Mouse (Mus musculus) forebrain, embryonic 15.5 days (tissue): ENCODE measurements at regions not wholly inside any gene's neighbourhood (a gene's known extent, or its start where the extent isn't known, plus 50 kb on each side); places are given as distances from the start of the nearest gene placed in this dataset.
A peak's percentile ranks its signal among the peaks of the same experiment; 100 is the strongest.

Experiments used
- ATAC-seq: fragments of 200-750 bp; cut with Nextera tagmentation; replicated peaks from 2 replicates; pipeline ENCODE4 v1.8.0; 2017; ENCODE audit warnings: mild to moderate bottlenecking, moderate TSS enrichment, moderate library complexity
- H3K27ac ChIP-seq: fragments of 300-500 bp; sonication (generic); replicated peaks from 2 replicates; pipeline ENCODE4 v1.5.1; 2015; ENCODE audit warnings: mild to moderate bottlenecking, inconsistent platforms
- H3K27me3 ChIP-seq: fragments of 300-500 bp; sonication (generic); 2 replicates; pipeline ENCODE4 v1.6.1; 2015; ENCODE audit warnings: inconsistent platforms
- H3K36me3 ChIP-seq: fragments of 300-500 bp; sonication (generic); 2 replicates; pipeline ENCODE4 v1.6.1; 2015; ENCODE audit warnings: mild to moderate bottlenecking, inconsistent platforms
- H3K4me1 ChIP-seq: fragments of 300-500 bp; sonication (generic); 2 replicates; pipeline ENCODE4 v1.6.1; 2015; ENCODE audit warnings: inconsistent platforms
- H3K4me2 ChIP-seq: fragments of 300-500 bp; sonication (generic); replicated peaks from 2 replicates; pipeline ENCODE4 v1.6.1; 2015; ENCODE audit warnings: mild to moderate bottlenecking, inconsistent platforms
- H3K4me3 ChIP-seq: fragments of 300-500 bp; sonication (generic); 2 replicates; pipeline ENCODE4 v1.5.1; 2015; ENCODE audit warnings: mild to moderate bottlenecking, inconsistent platforms
- H3K9ac ChIP-seq: fragments of 300-500 bp; sonication (generic); replicated peaks from 2 replicates; pipeline ENCODE4 v1.6.1; 2015; ENCODE audit warnings: mild to moderate bottlenecking, inconsistent platforms
- H3K9me3 ChIP-seq: fragments of 300-500 bp; sonication (generic); 2 replicates; pipeline ENCODE4 v1.6.1; 2016; ENCODE audit warnings: inconsistent platforms
- WGBS: fragments of 180-500 bp; shearing (Covaris S2); methylation state at CpG from one replicate; pipeline ENCODE4 v1.1.7; 2015; ENCODE audit warnings: mixed read lengths; 5-methylcytosine and 5-hydroxymethylcytosine counted together

DNA sequence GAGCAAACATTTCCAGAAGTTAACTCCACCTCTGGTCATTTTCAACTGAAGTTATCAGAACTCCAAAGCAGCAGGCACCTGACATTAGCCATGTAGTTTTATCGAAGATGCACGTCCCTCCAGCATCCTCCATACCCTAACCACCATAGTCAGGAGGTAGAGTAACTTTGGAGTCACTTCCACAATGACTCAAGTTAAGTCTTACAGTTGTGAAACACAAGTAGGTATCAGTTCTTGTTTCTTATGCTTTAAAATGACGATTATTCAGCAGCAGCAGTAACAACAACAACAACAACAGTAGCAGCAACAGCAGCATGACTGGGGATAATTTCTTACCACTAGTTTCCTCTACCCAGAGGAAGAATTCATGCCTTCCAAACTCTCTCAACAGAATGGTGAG, 51.3 kb upstream of the Tank start:
- Histone ChIP-seq H3K27ac (no peak overlapping the region), H3K36me3 (no peaks in the 10 kb centered on the region), H3K4me3 (no peak overlapping the region), H3K9ac (no peak overlapping the region), H3K4me2 (no peak overlapping the region), H3K27me3 (no peaks in the 10 kb centered on the region), H3K4me1 (no peaks in the 10 kb centered on the region), H3K9me3 (no peaks in the 10 kb centered on the region)
- ATAC-seq: no peak
- WGBS: 87% methylated on average over 3 of the region's 3 CpGs

DNA sequence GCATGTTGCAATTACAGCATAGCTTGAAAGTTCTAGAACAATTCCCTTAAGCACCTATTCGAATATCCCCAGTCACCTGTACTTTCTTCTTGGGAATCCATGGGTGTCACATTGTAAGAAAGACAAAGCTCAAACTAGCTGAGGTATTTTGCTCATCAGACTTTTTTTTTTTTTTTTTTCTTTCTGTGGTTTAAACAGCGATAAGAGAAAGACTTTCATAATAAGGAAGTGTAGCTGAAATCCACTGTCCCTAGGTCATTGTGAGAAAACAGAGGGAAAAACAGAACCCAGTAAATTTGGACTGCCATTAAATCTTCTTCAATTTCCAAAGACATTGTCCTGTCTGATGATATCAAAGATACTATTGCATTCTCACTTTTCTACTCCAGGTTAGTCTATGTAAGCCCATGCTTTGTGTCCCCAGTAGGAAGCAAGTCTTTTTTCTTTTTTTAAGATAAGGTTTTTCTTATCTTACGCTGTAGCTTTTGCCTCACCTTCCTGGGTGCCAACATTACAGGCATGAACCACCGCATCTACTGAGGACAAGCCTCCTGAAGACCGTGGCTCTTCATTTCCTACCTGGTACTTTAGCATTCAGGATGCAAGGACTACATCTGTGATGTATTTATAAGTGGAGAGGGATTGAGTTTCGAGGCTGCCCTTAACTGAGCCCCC, 54.2 kb upstream of the Tank start:
- no peak overlapping the region for H3K9ac ChIP-seq
- WGBS: 88% methylated on average over 6 of the region's 6 CpGs
- ATAC-seq: no peak
- no peak overlapping the region for H3K4me3 ChIP-seq
- no peaks in the 10 kb centered on the region for H3K36me3 ChIP-seq
- no peaks in the 10 kb centered on the region for H3K9me3 ChIP-seq
- no peaks in the 10 kb centered on the region for H3K27me3 ChIP-seq
- H3K4me1 ChIP-seq: no peaks in the 10 kb centered on the region
- H3K4me2 ChIP-seq: no peak overlapping the region
- H3K27ac ChIP-seq: no peak overlapping the region

DNA sequence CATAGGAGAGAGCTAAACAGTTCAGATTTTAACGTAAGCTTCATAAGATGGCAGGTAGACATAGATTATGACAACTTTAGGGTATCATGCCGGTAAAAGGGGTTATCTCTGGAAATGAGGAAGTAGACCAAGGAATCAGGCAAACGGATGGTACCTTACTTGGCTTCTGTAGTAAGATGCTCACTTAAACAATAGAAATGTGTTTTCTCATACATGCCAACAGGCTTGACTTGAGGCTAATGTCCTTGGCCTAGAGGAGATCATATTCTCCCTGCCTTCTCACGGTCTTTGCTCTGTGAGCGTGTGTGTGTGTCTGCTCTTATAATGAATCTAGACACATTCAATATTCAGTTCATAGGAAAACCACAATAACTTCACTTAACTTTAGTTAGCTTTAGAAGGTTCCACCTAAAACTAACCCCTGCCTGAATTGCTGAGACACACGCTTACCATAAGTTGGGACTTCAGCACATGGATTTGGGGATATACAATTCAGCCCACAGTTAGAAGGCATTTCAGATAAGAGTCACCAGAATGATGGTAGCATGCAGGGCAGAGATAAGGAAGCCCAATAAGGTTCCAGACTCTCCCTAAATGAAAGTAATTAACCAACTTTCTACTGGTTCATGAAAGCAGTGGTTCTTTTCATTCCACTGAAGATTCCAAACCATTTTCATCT, 63.8 kb upstream of the Tank start:
- no peak for ATAC-seq
- Histone ChIP-seq H3K9ac (no peak overlapping the region), H3K27me3 (no peaks in the 10 kb centered on the region), H3K4me1 (no peaks in the 10 kb centered on the region), H3K27ac (no peak overlapping the region), H3K36me3 (no peaks in the 10 kb centered on the region), H3K4me2 (no peak overlapping the region), H3K9me3 (no peaks in the 10 kb centered on the region), H3K4me3 (no peak overlapping the region)
- 95% methylated on average over 6 of the region's 6 CpGs for WGBS

DNA sequence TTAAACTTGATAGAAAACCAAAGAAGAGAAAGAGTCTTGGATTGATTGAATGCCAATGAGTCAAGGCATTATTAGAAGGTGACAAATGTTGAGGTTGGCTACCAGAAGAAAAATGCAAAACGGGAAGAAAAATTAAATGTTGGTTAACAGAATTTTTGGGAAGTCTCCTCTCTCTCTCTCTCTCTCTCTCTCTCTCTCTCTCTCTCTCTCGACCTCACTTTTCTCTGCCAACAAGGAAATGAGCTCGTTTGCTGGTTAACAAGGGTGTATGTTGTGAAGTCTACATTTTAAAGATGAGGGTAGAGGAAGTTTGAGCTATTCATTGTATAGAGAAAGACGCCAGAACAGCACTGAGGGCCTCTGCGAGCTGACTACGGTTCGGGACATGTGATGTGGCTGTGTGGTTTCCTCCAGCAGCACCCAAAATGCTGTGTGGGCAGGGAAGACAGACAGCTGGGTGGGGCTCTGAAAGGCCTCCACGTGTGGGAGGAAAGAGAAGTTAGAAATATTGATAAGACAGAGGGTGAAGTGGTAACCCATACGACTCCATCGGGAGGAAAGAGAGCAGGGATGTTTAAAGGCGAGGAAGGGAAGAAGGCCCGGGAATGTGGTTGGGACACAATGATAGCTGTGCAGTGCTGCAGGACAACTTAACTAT, 64.5 kb upstream of the Tank start:
- WGBS: 73% methylated on average over 12 of the region's 12 CpGs
- no peaks in the 10 kb centered on the region for H3K27me3 ChIP-seq

DNA sequence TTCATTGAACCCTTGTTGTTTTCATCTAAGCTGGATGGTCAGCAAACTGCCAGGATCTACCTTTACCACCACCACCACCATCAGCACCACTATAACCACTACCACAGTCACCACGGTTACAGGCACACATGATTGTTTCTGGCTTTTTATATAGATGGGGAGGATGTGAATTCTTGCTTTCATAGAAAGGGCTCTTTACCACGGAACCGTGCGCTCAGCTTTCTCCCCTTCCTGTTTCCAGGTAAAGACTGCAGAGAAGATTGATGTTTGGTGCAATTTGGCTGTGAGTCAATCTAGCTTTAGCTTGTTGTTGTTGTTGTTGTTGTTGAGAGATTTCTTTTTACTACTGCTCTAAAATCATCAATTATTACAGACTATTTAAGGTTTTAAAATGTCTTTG, 74.8 kb upstream of the Tank start:
- 92% methylated on average over 4 of the region's 4 CpGs for WGBS
- H3K9ac ChIP-seq: no peak overlapping the region
- H3K27me3 ChIP-seq: no peaks in the 10 kb centered on the region
- H3K36me3 ChIP-seq: no peaks in the 10 kb centered on the region
- H3K9me3 ChIP-seq: no peaks in the 10 kb centered on the region
- no peak overlapping the region for H3K27ac ChIP-seq
- no peak overlapping the region for H3K4me3 ChIP-seq
- no peak for ATAC-seq
- H3K4me1 ChIP-seq: no peaks in the 10 kb centered on the region
- no peak overlapping the region for H3K4me2 ChIP-seq

More for the DNA sequence above, 64.5 kb upstream of the Tank start:
- Histone ChIP-seq H3K4me3 (no peak overlapping the region), H3K9ac (no peak overlapping the region), H3K27ac (no peak overlapping the region), H3K4me1 (no peaks in the 10 kb centered on the region), H3K9me3 (no peaks in the 10 kb centered on the region), H3K36me3 (no peaks in the 10 kb centered on the region), H3K4me2 (no peak overlapping the region)
- no peak for ATAC-seq

DNA sequence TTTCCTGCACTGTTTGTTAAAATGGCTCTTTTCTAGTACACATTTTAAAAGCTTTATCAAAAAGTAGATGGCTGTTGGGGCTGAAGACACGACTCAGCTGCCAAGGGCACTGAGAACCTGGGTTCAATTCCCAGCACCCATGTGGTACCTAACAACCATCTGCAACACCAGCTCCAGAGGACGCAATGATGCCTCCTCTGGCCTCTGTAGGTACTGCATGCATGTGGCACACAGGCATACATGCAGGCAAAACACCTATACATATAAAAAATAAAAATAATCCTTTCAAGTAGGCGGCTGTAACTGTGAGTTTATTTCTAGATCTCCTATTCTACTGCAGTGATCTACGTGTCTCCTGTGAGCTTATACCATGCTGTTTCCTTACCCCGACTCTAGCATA, 76.5 kb upstream of the Tank start:
- Histone ChIP-seq H3K4me1 (no peaks in the 10 kb centered on the region), H3K4me3 (no peak overlapping the region)
- 92% methylated on average over 5 of the region's 5 CpGs for WGBS

DNA sequence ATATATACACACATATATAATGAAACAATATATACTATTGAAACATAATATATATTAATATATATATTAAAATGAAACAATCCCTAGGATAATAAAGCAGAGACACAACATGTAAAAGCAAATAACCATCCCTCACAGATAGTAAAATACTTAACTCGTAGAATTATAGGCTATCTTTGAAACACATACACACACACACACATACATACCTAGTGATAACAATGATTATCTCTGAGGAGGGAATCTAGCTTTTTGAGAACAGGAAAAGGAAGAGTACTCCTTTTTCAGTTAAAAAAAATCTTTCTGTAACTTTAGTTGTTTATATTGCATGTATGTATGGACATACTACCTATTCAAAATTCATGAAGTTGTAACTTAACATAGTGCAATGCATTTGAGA, 79.1 kb upstream of the Tank start:
- no peak overlapping the region for H3K4me2 ChIP-seq
- H3K4me3 ChIP-seq: no peak overlapping the region
- ATAC-seq: no peak
- no peaks in the 10 kb centered on the region for H3K9me3 ChIP-seq
- H3K4me1 ChIP-seq: no peaks in the 10 kb centered on the region
- no peaks in the 10 kb centered on the region for H3K27me3 ChIP-seq
- H3K27ac ChIP-seq: no peak overlapping the region
- no peaks in the 10 kb centered on the region for H3K36me3 ChIP-seq
- WGBS: 88% methylated on average over 1 of the region's 1 CpGs
- H3K9ac ChIP-seq: no peak overlapping the region

More for the DNA sequence above, 76.5 kb upstream of the Tank start:
- Histone ChIP-seq H3K27me3 (no peaks in the 10 kb centered on the region), H3K4me2 (no peak overlapping the region), H3K9me3 (no peaks in the 10 kb centered on the region), H3K36me3 (no peaks in the 10 kb centered on the region), H3K27ac (no peak overlapping the region), H3K9ac (no peak overlapping the region)
- ATAC-seq: no peak

DNA sequence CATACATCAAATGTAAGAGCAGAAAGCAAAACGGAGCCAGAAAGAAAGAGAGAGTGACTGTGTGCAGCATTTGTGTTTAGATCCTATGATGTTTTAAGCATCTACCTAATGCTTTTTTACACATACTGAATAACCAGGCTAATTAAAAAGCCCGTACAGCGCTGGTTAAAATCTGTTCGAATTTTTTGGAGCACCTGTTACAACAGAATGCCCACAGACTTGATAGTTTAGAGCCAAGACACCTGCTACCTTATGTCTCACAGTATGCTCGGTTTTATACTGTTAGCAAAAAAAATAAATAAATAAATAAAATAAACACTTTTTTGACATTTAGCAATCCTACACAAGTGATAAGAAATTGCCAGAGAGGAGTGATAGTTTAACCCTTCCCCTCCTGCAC, 80.5 kb upstream of the Tank start:
- Histone ChIP-seq H3K4me3 (no peak overlapping the region), H3K4me1 (no peaks in the 10 kb centered on the region), H3K9me3 (no peaks in the 10 kb centered on the region), H3K27ac (no peak overlapping the region), H3K36me3 (no peaks in the 10 kb centered on the region), H3K27me3 (no peaks in the 10 kb centered on the region), H3K9ac (no peak overlapping the region), H3K4me2 (no peak overlapping the region)
- WGBS: 48% methylated on average over 5 of the region's 5 CpGs
- ATAC-seq: peak; percentile 47; the same call in 1 of the 2 replicates

DNA sequence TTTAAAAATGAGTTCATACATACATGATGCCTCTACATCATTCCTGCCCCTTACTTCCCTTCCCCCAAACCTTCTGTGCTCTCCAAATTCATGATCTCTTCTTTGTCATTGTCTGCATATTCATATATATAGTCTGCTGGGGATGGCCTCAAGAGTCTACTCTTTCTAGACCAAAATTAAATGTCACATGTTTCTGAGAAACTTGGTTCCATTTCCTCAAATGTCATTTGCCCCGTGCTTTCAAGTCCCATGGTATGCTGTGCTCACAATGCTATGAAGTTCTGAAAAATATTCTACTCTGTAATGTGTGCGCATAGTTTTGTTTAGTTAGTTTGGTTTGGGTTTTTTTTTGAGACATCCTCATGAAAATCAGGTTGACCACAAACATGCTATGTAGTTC, 81.4 kb upstream of the Tank start:
- H3K9ac ChIP-seq: no peak overlapping the region
- H3K9me3 ChIP-seq: no peaks in the 10 kb centered on the region
- 95% methylated on average over 2 of the region's 2 CpGs for WGBS
- H3K27ac ChIP-seq: no peak overlapping the region
- H3K27me3 ChIP-seq: no peaks in the 10 kb centered on the region
- H3K4me2 ChIP-seq: no peak overlapping the region
- no peak overlapping the region for H3K4me3 ChIP-seq
- H3K4me1 ChIP-seq: no peaks in the 10 kb centered on the region
- no peak for ATAC-seq
- no peaks in the 10 kb centered on the region for H3K36me3 ChIP-seq

DNA sequence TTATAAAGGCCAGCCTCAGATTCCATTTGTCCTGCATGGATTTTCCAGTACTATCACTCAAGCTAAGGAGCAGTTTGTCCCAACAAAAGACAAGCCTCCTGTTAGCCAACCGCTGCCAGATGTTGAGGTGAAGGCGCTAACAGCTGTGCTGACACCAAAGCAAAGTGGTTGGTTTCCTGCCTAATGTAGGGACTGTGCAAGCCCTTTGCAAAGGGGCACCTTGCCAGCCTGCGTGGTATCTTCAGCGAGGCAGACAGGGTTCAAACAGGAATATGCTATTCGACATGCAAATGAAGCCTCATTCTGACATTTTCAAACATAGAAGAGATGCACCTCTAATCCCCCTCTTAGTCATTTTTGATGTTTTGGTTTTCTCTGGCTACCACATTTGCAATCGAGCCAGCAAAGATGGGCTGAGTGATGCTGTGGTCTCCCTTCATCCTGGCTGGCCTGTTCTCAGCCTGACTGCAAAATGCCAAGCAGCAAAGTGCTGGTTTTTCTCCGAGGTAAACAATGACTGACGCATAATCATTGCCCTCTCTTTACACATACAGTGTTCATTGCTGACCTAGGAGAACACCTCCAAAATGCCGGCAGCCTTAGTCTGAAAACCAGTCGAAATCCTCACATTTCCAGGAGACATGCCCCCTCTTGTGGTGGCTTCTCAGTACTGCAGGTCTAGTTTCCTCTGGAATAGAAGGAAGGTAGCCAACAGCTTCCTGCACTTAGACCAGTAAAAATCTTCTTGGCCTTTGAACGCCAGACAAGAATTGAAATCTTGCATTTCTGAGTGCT, 84.3 kb upstream of the Tank start:
- Histone ChIP-seq H3K4me1 (no peaks in the 10 kb centered on the region), H3K27ac (no peak overlapping the region), H3K4me2 (peak overlapping the region; percentile 31), H3K36me3 (no peaks in the 10 kb centered on the region), H3K9me3 (no peaks in the 10 kb centered on the region), H3K9ac (no peak overlapping the region), H3K4me3 (no peak overlapping the region), H3K27me3 (no peaks in the 10 kb centered on the region)
- peak; percentile 57 for ATAC-seq
- WGBS: 43% methylated on average over 11 of the region's 11 CpGs

DNA sequence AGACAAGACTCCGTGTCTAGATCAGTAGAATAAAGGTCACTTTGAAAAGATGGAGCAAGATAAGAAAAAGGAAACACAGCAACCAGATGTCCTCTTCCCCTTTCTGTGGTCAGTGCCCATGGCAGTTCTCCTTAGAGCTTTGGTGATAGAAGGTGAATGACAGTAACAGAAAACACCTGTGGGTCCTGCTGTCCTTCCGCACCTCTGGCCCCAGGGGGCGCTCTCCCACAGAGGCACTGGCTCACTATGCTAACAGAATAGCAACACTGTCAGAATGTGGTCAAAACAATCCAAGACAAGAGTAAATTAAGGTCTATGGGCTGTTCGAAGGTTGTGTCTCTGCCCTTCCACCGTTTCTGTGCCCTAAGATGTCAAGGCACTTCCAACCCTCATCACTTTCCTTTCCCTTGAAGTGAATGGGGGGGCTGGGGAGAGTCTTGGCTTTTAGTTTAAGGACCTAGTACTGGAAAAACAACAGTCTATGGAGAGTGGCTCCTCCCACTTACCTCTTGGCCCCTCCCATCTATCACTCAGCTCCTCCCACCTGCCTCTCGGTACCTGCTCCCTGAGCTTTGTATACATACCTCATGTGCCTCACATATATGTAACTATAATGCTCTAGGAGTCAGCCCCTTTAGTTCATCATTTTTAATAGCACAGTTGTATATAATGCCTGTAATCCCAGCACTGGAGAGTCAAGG, 86.2 kb upstream of the Tank start:
- H3K4me2 ChIP-seq: no peak overlapping the region
- H3K4me1 ChIP-seq: no peaks in the 10 kb centered on the region
- H3K4me3 ChIP-seq: no peak overlapping the region
- H3K36me3 ChIP-seq: no peaks in the 10 kb centered on the region
- no peak for ATAC-seq
- no peak overlapping the region for H3K9ac ChIP-seq
- H3K27me3 ChIP-seq: no peaks in the 10 kb centered on the region
- 64% methylated on average over 6 of the region's 6 CpGs for WGBS
- no peaks in the 10 kb centered on the region for H3K9me3 ChIP-seq
- H3K27ac ChIP-seq: no peak overlapping the region
